Mouse (Mus musculus) retina, postnatal 7 days (tissue): ENCODE results near the gene Tnfaip1.
"Not testable (repeated sequence)": the region's sequence is repeated elsewhere in the genome, so short reads cannot be mapped to it uniquely, and the experiment has no call there.

ENCODE experiments used
- DNase-seq: peaks from one replicate; pipeline ENCODE4 v3.0.0-alpha.2; 2012; ENCODE audit warnings: low read depth, low spot score

Gene Tnfaip1

GRCm38 (mm10) chr11:78536690-78537084 is 555 bp upstream of the Tnfaip1 start:
- no peak for DNase-seq

GRCm38 (mm10) chr11:78535376-78536079 is 604 bp downstream of the Tnfaip1 start:
- no peak for DNase-seq

- no peak for DNase-seq
These were observed 1.6 kb downstream of the Tnfaip1 start for GRCm38 (mm10) chr11:78534516-78534915.

- DNase-seq, result not testable (repeated sequence)
These were observed 4.6 kb downstream of the Tnfaip1 start for GRCm38 (mm10) chr11:78531515-78531914.

GRCm38 (mm10) chr11:78531046-78531445 is 5.1 kb downstream of the Tnfaip1 start:
- DNase-seq, result no peak

GRCm38 (mm10) chr11:78530001-78530400 is 6.1 kb downstream of the Tnfaip1 start:
- DNase-seq, result no peak

GRCm38 (mm10) chr11:78528714-78529113 is 7.4 kb downstream of the Tnfaip1 start:
- DNase-seq, result no peak

- DNase-seq, result no peak
These were observed 11.3 kb downstream of the Tnfaip1 start for GRCm38 (mm10) chr11:78524838-78525237.

GRCm38 (mm10) chr11:78523241-78523955 is 12.7 kb downstream of the Tnfaip1 start:
- no peak for DNase-seq

GRCm38 (mm10) chr11:78522481-78522997 is 13.6 kb downstream of the Tnfaip1 start:
- no peak for DNase-seq

- DNase-seq, result no peak
These were observed 14.3 kb downstream of the Tnfaip1 start for GRCm38 (mm10) chr11:78521880-78522279.

- DNase-seq, result no peak
These were observed 17.2 kb downstream of the Tnfaip1 start for GRCm38 (mm10) chr11:78518931-78519330.

- no peak for DNase-seq
These were observed 20.4 kb downstream of the Tnfaip1 start for GRCm38 (mm10) chr11:78515549-78516325.

GRCm38 (mm10) chr11:78513106-78513790 is 22.9 kb downstream of the Tnfaip1 start:
- DNase-seq, result no peak

GRCm38 (mm10) chr11:78512025-78512957 is 23.8 kb downstream of the Tnfaip1 start, which contains the start of the genes Tmem199 and Poldip2:
Gene Tmem199, minus strand, starts transcription at chr11:78512172.
Gene Poldip2, plus strand, starts transcription at chr11:78512193.
- DNase-seq, result peak; percentile 92

GRCm38 (mm10) chr11:78509148-78509547 is 27.0 kb downstream of the Tnfaip1 start:
- DNase-seq, result no peak

- DNase-seq, result no peak
These were observed 30.7 kb downstream of the Tnfaip1 start for GRCm38 (mm10) chr11:78505430-78505829.

- no peak for DNase-seq
These were observed 33.1 kb downstream of the Tnfaip1 start, which contains the start of gene Sebox for GRCm38 (mm10) chr11:78502909-78503650. Gene Sebox, plus strand, starts transcription at chr11:78503447.

GRCm38 (mm10) chr11:78501529-78501928 is 34.6 kb downstream of the Tnfaip1 start:
- no peak for DNase-seq
